Mouse (Mus musculus): ENCODE measurements around the gene Rrbp1.

Gene Rrbp1

GRCm38 (mm10) chr2:144007211-144007610 is 3.9 kb downstream of the Rrbp1 start:
- in situ Hi-C loops (cut with MboI, MseI) = no loop called here

GRCm38 (mm10) chr2:144006686-144007085 is 4.4 kb downstream of the Rrbp1 start:
- in situ Hi-C loops (cut with MboI, MseI) = no loop called here

- in situ Hi-C loops (cut with MboI, MseI) = no loop called here
Observed at GRCm38 (mm10) chr2:144005166-144005955, 5.7 kb downstream of the Rrbp1 start.

- in situ Hi-C loops (cut with MboI, MseI) = no loop called here
Observed at GRCm38 (mm10) chr2:144003544-144003943, 7.5 kb downstream of the Rrbp1 start.

GRCm38 (mm10) chr2:144002229-144002984 is 8.7 kb downstream of the Rrbp1 start:
- in situ Hi-C loops (cut with MboI, MseI) = no loop called here

GRCm38 (mm10) chr2:143992977-143993376 is 18.1 kb downstream of the Rrbp1 start:
- in situ Hi-C loops (cut with MboI, MseI) = no loop called here

- in situ Hi-C loops (cut with MboI, MseI) = no loop called here
Observed at GRCm38 (mm10) chr2:143991964-143992672, 18.9 kb downstream of the Rrbp1 start.

- in situ Hi-C loops (cut with MboI, MseI) = no loop called here
Observed at GRCm38 (mm10) chr2:143990997-143991396, 20.1 kb downstream of the Rrbp1 start.

- in situ Hi-C loops (cut with MboI, MseI) = loop anchor here (10.0 kb wide), 1 partner anchor 153 kb away; no protein-coding TSS in a partner anchor
Observed at GRCm38 (mm10) chr2:143988016-143988415, 23.0 kb downstream of the Rrbp1 start.

GRCm38 (mm10) chr2:143987485-143987884 is 23.6 kb downstream of the Rrbp1 start:
- in situ Hi-C loops (cut with MboI, MseI) = loop anchor here (10.0 kb wide), 1 partner anchor 153 kb away; no protein-coding TSS in a partner anchor

- in situ Hi-C loops (cut with MboI, MseI) = loop anchor here (10.0 kb wide), 1 partner anchor 149 kb away; no protein-coding TSS in a partner anchor
Observed at GRCm38 (mm10) chr2:143983482-143983881, 27.6 kb downstream of the Rrbp1 start.

- in situ Hi-C loops (cut with MboI, MseI) = loop anchor here (10.0 kb wide), 1 partner anchor 148 kb away; no protein-coding TSS in a partner anchor
Observed at GRCm38 (mm10) chr2:143982901-143983300, 28.2 kb downstream of the Rrbp1 start.

GRCm38 (mm10) chr2:143982152-143982551 is 28.9 kb downstream of the Rrbp1 start:
- in situ Hi-C loops (cut with MboI, MseI) = loop anchor here (10.0 kb wide), 1 partner anchor 147 kb away; no protein-coding TSS in a partner anchor

GRCm38 (mm10) chr2:143980781-143981398 is 30.2 kb downstream of the Rrbp1 start:
- in situ Hi-C loops (cut with MboI, MseI) = loop anchor here (10.0 kb wide), 1 partner anchor 146 kb away; no protein-coding TSS in a partner anchor

- in situ Hi-C loops (cut with MboI, MseI) = no loop called here
Observed at GRCm38 (mm10) chr2:143978444-143979147, 32.5 kb downstream of the Rrbp1 start.

GRCm38 (mm10) chr2:143975146-143975649 is 35.9 kb downstream of the Rrbp1 start:
- in situ Hi-C loops (cut with MboI, MseI) = no loop called here

GRCm38 (mm10) chr2:143973161-143973560 is 37.9 kb downstream of the Rrbp1 start:
- in situ Hi-C loops (cut with MboI, MseI) = no loop called here

- in situ Hi-C loops (cut with MboI, MseI) = no loop called here
Observed at GRCm38 (mm10) chr2:143971887-143972286, 39.2 kb downstream of the Rrbp1 start.

GRCm38 (mm10) chr2:143970841-143971240 is 40.2 kb downstream of the Rrbp1 start:
- in situ Hi-C loops (cut with MboI, MseI) = no loop called here

GRCm38 (mm10) chr2:143969260-143969659 is 41.8 kb downstream of the Rrbp1 start:
- in situ Hi-C loops (cut with MboI, MseI) = no loop called here
